Mouse (Mus musculus) ES-Bruce4 (cell line): ENCODE data around the gene Raet1e. TPM values are rescaled to one million over a fixed set of nuclear protein-coding genes. Genes with fewer than 3 reads are reported as not detected.
"Not testable (repeated sequence)": the region's sequence is repeated elsewhere in the genome, so short reads cannot be mapped to it uniquely, and the experiment has no call there.

Experiments
- H3K27ac ChIP-seq: 2 replicates; pipeline ENCODE4 v1.5.1; 2012; ENCODE audit warnings: low read length, inconsistent platforms; ENCODE audit not compliant: insufficient read depth
- H3K27me3 ChIP-seq: 2 replicates; pipeline ENCODE4 v1.6.1; 2012; ENCODE audit warnings: mild to moderate bottlenecking, low read length, inconsistent platforms; ENCODE audit not compliant: control insufficient read depth, poor library complexity, insufficient read depth, severe bottlenecking
- H3K36me3 ChIP-seq: 2 replicates; pipeline ENCODE4 v1.6.1; 2012; ENCODE audit warnings: inconsistent platforms, mild to moderate bottlenecking, low read length, moderate library complexity; ENCODE audit not compliant: control insufficient read depth, poor library complexity, insufficient read depth, severe bottlenecking
- H3K4me1 ChIP-seq: one replicate; pipeline ENCODE4 v1.8.1; 2011; ENCODE audit warnings: low read length; ENCODE audit not compliant: control insufficient read depth, insufficient read depth
- H3K4me3 ChIP-seq: 2 replicates; pipeline ENCODE4 v1.5.1; 2011; ENCODE audit warnings: low read depth, mild to moderate bottlenecking, low read length
- H3K9ac ChIP-seq: 2 replicates; pipeline ENCODE4 v1.6.1; 2012; ENCODE audit warnings: low read depth, mild to moderate bottlenecking, inconsistent platforms; ENCODE audit not compliant: poor library complexity, severe bottlenecking
- H3K9me3 ChIP-seq: replicated peaks from 2 replicates; pipeline ENCODE4 v1.6.1; 2012; ENCODE audit warnings: mild to moderate bottlenecking, low read length, inconsistent platforms; ENCODE audit not compliant: control insufficient read depth, poor library complexity, insufficient read depth, severe bottlenecking
- polyA plus RNA-seq: library from polyadenylated mRNA; stranded (reverse); fragments of >200 nt; gene quantifications from 2 replicates; pipeline ENCODE4 v1.2.4, GENCODE M21; 2011; ENCODE audit warnings: low read depth; ENCODE audit not compliant: missing spikeins, insufficient read depth, insufficient read length

Raet1e gene
- polyA plus RNA-seq, 1 experiment, result 12.3 TPM

DNA sequence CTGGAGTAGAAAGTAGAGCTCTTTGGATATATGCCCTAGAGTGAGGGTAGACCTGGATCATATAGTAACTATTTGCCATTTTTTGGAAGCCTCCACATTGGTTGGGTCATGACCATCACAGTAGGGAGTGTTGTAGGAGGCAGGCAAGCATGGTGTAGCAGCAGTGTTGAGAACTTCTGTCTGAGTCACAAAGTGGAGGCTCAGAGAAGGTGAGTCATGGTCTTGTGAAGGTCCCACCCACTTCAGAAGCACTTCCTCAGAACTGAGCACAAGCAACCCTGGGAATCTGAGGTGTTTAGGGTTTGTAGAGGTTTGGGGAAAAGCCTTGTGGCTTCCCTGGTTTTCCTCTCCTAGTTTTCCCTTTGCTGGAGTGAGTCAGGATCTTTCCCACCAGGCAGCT, 10.7 kb downstream of the Raet1e start:
- H3K4me1 ChIP-seq, H3K4me3 ChIP-seq, H3K27ac ChIP-seq, H3K9me3 ChIP-seq, H3K27me3 ChIP-seq, H3K36me3 ChIP-seq, H3K9ac ChIP-seq: not testable (repeated sequence)

DNA sequence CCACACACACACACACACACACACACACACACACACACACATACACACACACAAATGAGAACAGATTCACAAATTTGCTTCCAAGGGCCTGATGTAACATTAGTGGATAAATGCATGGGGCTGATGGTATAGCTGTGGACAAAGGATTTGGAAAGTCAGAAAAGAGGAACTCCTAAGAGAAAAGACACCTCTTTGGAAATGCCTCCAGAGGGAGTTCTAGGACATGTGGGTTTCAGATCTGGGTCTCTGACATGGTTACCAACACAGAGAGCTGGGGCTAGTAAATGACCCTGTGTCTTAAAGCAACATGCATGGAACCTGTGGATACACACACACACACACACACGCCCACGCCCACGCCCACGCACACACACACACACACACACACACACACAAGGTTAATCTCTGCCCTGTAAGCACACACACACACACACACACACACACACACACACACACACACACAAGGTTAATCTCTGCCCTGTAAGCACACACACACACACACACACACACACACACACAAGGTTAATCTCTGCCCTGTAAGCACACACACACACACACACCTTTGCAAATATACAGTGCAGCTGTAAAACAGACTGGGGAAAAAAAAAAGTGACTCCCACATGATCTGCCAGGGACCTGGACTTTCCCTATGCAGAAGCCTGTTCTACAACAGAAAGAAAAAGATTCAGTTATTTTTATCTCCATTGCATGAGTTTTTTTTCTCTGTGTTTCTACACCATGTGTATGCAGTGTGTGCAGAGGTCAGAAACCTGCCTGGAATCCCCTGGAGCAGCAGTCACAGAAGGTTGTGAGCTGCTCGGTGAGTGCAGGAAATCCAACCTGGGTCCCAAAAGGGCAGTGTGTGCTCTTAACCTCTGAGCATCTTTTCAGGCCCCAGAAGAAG, 14.3 kb downstream of the Raet1e start:
- not testable (repeated sequence) for H3K27me3 ChIP-seq, H3K36me3 ChIP-seq, H3K4me1 ChIP-seq, H3K4me3 ChIP-seq, H3K27ac ChIP-seq, H3K9me3 ChIP-seq, H3K9ac ChIP-seq

DNA sequence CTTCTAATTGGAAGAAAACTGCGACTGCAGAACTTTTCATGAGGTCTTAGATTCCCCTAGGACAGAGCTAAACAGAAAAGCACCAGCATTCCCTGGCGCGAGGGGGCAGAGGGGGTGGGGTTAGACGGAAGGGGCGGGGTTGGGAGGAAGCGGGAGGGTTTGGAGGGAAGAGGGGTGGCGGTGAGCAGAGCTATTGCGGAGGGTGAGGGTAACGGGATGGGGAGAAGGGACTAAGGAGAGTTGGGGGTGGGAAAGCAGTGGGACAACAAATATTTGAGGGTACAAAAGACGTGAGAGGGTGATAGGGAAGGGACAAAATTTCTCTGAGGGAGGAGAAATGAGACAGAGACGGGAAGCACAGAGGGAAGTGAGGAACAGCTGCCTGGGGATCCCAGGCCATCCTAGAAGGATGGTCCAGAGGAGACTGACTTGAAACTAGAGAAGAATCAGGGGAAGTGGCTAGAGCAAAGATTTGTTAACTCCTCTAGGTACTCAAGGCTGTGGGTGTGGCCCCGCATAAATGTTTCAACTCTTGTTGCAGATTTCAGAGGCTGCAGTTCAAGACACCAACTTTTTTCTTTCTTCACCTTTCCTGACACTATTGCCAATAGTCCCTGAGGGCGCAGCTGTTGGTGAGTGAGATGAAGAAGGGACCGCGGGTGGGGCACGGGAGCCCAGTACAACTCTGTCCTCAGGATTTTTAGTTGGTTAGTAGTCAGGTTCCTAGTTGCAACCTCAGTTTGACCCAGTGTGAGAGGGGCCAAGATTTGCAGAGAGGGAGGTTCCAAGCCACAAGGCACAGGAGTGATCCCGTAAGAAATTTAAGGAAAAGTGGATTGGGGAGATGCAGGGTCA, 15.2 kb downstream of the Raet1e start:
- H3K9me3 ChIP-seq, result not testable (repeated sequence)

DNA sequence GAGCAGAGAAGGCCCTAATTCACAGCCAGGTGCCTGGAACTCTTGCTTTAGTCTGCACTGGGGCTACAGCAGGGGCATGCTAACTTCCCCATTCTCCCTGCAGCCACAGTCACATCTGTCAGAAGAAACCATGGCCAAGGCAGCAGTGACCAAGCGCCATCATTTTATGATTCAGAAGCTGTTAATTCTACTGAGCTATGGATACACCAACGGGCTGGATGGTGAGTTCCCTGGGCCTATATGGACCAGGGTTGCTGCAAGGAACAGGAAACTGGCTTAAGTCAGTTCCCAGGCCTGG, 15.8 kb downstream of the Raet1e start:
- H3K9ac ChIP-seq, H3K36me3 ChIP-seq, H3K27ac ChIP-seq, H3K27me3 ChIP-seq, H3K9me3 ChIP-seq, H3K4me1 ChIP-seq, H3K4me3 ChIP-seq: not testable (repeated sequence)

More for the DNA sequence above, 15.2 kb downstream of the Raet1e start:
- not testable (repeated sequence) for H3K9ac ChIP-seq, H3K4me3 ChIP-seq, H3K36me3 ChIP-seq, H3K27me3 ChIP-seq, H3K4me1 ChIP-seq, H3K27ac ChIP-seq

DNA sequence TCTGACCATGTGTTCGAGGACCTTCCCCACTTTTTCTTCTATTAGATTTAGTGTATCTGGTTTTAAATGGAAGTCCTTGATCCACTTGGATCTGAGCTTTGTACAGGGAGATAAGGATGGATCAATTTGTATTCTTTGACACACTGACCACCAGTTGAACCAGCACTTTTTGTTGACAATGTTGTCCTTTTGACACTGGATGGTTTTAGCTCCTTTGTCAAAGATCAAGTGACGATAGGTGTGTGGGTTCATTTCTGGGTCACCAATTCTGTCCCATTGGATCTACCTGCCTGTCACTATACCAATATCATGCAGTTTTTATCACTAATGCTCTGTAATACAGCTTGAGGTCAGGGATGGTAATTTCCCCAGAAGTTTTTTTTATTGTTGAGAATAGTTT, 18.1 kb downstream of the Raet1e start:
- not testable (repeated sequence) for H3K9ac ChIP-seq, H3K27me3 ChIP-seq, H3K9me3 ChIP-seq, H3K27ac ChIP-seq, H3K36me3 ChIP-seq, H3K4me1 ChIP-seq, H3K4me3 ChIP-seq

DNA sequence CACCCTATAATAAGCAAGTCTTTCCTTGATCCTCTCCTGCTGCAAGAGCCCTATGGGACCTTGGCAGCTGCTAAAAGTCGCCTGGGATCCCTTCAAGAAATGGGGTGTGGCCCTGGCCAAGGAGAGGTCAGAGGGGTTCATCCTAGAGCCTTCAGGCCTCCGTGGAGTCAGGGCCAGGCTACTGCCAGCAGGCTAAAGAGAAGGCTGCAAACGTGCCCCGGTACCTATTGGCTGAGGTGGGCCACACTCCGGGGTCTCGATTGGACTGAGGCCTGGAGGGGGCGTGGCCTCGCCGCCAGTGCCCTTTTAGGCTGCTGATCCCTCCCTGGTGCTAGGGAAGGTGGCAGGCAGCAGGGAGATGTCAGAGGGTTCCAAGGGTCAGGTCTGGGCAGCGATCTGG, 32.7 kb downstream of the Raet1e start:
- not testable (repeated sequence) for H3K27me3 ChIP-seq, H3K4me3 ChIP-seq, H3K4me1 ChIP-seq, H3K36me3 ChIP-seq, H3K9me3 ChIP-seq, H3K27ac ChIP-seq, H3K9ac ChIP-seq

DNA sequence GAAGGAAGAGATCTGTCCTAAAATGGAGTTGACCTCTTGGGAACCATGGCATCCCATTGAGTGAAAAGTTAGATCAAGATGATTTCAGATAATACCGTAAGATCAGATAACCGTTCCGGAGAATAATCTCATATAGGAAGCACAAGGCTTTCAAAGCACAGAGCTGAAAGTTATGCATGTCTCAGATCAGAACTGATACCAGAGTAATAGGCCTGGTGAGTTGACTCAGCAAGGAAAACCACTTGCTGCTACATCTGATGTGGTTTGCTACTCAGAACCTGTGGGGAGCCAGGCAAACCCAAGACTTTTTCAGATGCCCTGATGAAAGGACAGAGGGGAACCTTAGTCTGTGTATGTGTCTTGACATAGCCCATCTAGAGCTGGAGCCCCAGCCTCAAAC, 43.0 kb downstream of the Raet1e start:
- H3K36me3 ChIP-seq, H3K9me3 ChIP-seq, H3K4me1 ChIP-seq, H3K9ac ChIP-seq, H3K27ac ChIP-seq, H3K27me3 ChIP-seq, H3K4me3 ChIP-seq: not testable (repeated sequence)

DNA sequence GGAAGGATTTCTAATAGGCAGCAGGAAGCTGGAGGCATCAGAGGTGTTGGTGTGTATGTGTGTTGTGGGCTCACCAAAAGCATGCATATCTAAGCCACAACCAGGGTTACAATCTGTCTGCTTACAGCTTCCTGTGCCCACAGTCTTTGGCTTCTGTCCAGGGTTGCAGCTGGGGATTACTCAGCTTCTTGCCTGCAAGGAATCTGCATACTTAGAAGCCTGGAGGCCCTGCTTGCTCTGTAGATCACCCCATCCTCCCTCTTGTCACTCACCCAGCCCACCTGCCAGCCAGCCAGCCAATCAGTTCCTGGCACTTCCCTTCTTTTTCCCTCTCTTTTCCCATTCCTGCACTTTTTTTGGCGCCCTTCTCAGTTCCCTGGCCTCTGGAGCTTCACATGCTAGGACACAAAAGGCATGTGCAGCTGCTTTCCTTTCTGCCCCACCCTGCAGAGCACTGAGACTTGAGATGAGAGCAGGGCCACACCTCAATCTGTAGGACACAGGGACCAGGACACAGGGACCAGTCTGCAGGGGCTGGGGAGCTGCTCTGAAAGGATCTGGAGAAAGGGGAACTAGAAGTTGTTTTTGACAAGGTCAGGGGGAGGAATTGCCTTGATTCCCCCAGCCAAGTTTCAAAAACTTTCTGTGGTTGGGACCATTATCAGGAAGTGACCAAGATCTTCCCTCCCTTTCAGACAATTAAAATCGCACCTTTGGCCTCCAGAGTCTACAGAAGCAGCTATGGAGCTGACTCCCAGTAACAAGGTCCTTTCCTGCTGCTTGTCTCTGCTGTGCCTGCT, 44.6 kb downstream of the Raet1e start:
- H3K4me1 ChIP-seq, H3K9ac ChIP-seq, H3K27ac ChIP-seq, H3K36me3 ChIP-seq, H3K9me3 ChIP-seq, H3K4me3 ChIP-seq, H3K27me3 ChIP-seq: not testable (repeated sequence)

DNA sequence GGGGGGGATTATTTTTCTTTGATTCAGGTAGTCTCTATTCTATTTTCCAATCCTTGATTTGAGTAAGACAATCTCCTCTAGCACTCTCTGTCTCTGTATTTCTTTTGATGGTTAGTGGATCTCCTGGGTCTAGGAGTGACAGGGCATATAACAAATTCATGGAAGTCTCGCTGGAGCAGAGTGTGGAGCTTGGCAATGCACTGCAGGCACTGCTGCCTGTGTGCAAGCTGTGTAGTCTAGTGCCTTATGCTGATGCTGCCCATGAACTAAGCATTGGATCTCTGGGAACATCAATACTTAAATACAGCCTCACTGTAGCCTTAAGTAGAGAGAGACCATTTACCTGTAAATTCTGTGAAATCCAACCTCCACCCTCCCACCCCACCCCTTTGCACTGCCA, 48.1 kb downstream of the Raet1e start:
- H3K9ac ChIP-seq, H3K4me1 ChIP-seq, H3K4me3 ChIP-seq, H3K9me3 ChIP-seq, H3K27me3 ChIP-seq, H3K27ac ChIP-seq, H3K36me3 ChIP-seq: not testable (repeated sequence)
